ENCODE assay signal across 9 mouse cellular contexts in the genomic region with DNA sequence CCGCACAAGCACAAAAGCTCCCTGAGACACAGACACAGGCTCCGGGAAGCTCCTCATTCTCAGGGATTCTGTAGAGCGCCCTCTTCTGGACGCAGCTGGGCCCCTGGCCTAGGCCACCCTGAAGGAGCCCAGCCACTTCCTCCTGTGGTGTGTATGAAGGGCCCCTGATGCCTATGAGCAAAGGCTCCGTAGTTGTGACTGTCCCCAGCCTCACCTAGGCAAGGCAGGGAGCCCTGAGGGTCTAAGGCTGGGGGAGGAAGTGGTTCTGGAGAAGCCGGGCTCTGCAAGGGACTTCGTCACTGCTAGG. TPM values are rescaled to one million over a fixed set of nuclear protein-coding genes. Genes with fewer than 3 reads are reported as not detected.
DNase-seq lines count a peak whose midpoint lies in the region; ATAC-seq and TF ChIP-seq lines count a peak whose summit lies in the region.
"Had no signal": no experiment of that assay in that cellular context is flagged by ENCODE, and none has a peak within 500 bp of the region (broad histone marks: within the 10 kb centered on the region; RNA-seq: fewer than 3 reads in every experiment).

No protein-coding gene starts in this region.

- no peak for TF ChIP-seq POLR2A in thymus, adult 2 months (IDR thresholded peaks at IDR 0.05; ENCODE audit: control insufficient read depth, extremely low read depth, insufficient read depth, low read length, poor library complexity)

- H3K27ac ChIP-seq in hindbrain, embryonic 15.5 days (replicated peaks): 0 out of 2 replicates have a peak overlapping the region, but pooled peaks have one; percentile 14
- H3K27ac ChIP-seq in hindbrain, embryonic 12.5 days: no peak overlapping the region
- H3K27ac ChIP-seq in limb, embryonic 10.5 days: peak overlapping the region; percentile 32
- H3K27ac ChIP-seq in midbrain, embryonic 11.5 days (ENCODE audit: low read depth, low read length): no peak overlapping the region
- no peak overlapping the region for H3K27ac ChIP-seq in thymus, adult 2 months (ENCODE audit: control insufficient read depth, insufficient read depth, low read length)

- no peak overlapping the region for H3K9ac ChIP-seq in hindbrain, embryonic 15.5 days
- no peak overlapping the region for H3K9ac ChIP-seq in hindbrain, embryonic 12.5 days
- no peak overlapping the region for H3K9ac ChIP-seq in midbrain, embryonic 11.5 days (ENCODE audit: low read length)

- ATAC-seq in hindbrain, embryonic 15.5 days (ENCODE audit: low FRiP score, low read depth): peak; percentile 6; the same call in 1 of the 2 replicates
- no peak for ATAC-seq in hindbrain, embryonic 12.5 days (ENCODE audit: low FRiP score)
- ATAC-seq in midbrain, embryonic 11.5 days (ENCODE audit: low FRiP score): 0 out of 2 replicates have a peak, but pooled peaks have one; percentile 6

- WGBS in hindbrain, embryonic 15.5 days: 41% methylated on average over 7 of the region's 7 CpGs
- 45% methylated on average over 7 of the region's 7 CpGs for WGBS in hindbrain, embryonic 12.5 days
- 55% methylated on average over 7 of the region's 7 CpGs for WGBS in limb, embryonic 10.5 days
- WGBS in midbrain, embryonic 11.5 days: 41% methylated on average over 7 of the region's 7 CpGs
- 19% methylated on average over 7 of the region's 7 CpGs for WGBS in thymus, adult 2 months

- no peak overlapping the region for H3K4me2 ChIP-seq in hindbrain, embryonic 15.5 days
- no peak overlapping the region for H3K4me2 ChIP-seq in hindbrain, embryonic 12.5 days (replicated peaks)
- no peak overlapping the region for H3K4me2 ChIP-seq in midbrain, embryonic 11.5 days

- peak; percentile 64 for DNase-seq in Muller cell, postnatal 12 days (ENCODE audit: inconsistent ontology term)
- DNase-seq in cerebellum, postnatal 14 days: peak; percentile 70 to 81
- DNase-seq in heart, postnatal 10 days: peak; percentile 68 to 78
- peak; percentile 55 for DNase-seq in limb, embryonic 10.5 days (ENCODE audit: low spot score)
- peak; percentile 94 for DNase-seq in midbrain, embryonic 11.5 days (ENCODE audit: low spot score, missing footprints)
- peak; percentile 68 for DNase-seq in thymus, adult 2 months

- H3K4me3 ChIP-seq in hindbrain, embryonic 15.5 days: no peak overlapping the region
- H3K4me3 ChIP-seq in hindbrain, embryonic 12.5 days: no peak overlapping the region
- no peak overlapping the region for H3K4me3 ChIP-seq in limb, embryonic 10.5 days
- H3K4me3 ChIP-seq in midbrain, embryonic 11.5 days (ENCODE audit: low read depth, low read length): no peak overlapping the region
- no peak overlapping the region for H3K4me3 ChIP-seq in thymus, adult 2 months (ENCODE audit: control insufficient read depth, insufficient read depth, low read length)

- H3K36me3 ChIP-seq in hindbrain, embryonic 15.5 days: no peaks in the 10 kb centered on the region
- H3K36me3 ChIP-seq in hindbrain, embryonic 12.5 days: no peaks in the 10 kb centered on the region
- no peaks in the 10 kb centered on the region for H3K36me3 ChIP-seq in limb, embryonic 10.5 days
- H3K36me3 ChIP-seq in midbrain, embryonic 11.5 days (ENCODE audit: control insufficient read depth, insufficient read depth, low read length): no peaks in the 10 kb centered on the region
- H3K36me3 ChIP-seq in thymus, adult 2 months (ENCODE audit: control insufficient read depth, insufficient read depth, low read length): no peaks in the 10 kb centered on the region

- peak; percentile 84; the same call in 1 of the 2 replicates for TF ChIP-seq CTCF in thymus, adult 2 months (IDR thresholded peaks at IDR 0.05; ENCODE audit: borderline replicate concordance, control insufficient read depth, extremely low read depth, insufficient read depth, low read length, poor library complexity)

- intact Hi-C loops in heart, postnatal 10 days (cut with DNase I): loop anchor here (10.0 kb wide), 1 partner anchor 444 kb away; the partner anchor contains the start of genes Uqcr10 and Zmat5

- peaks cover 23% of the 10 kb centered on the region for H3K4me1 ChIP-seq in hindbrain, embryonic 15.5 days (replicated peaks)
- H3K4me1 ChIP-seq in hindbrain, embryonic 12.5 days: peaks cover 24% of the 10 kb centered on the region
- H3K4me1 ChIP-seq in limb, embryonic 10.5 days: peaks cover 48% of the 10 kb centered on the region
- H3K4me1 ChIP-seq in midbrain, embryonic 11.5 days (ENCODE audit: control insufficient read depth, insufficient read depth, low read length): no peaks in the 10 kb centered on the region
- H3K4me1 ChIP-seq in thymus, adult 2 months (replicated peaks; ENCODE audit: control insufficient read depth, insufficient read depth, low read length): peaks cover 31% of the 10 kb centered on the region

- H3K27me3 ChIP-seq in hindbrain, embryonic 15.5 days: peaks cover 18% of the 10 kb centered on the region
- H3K27me3 ChIP-seq in hindbrain, embryonic 12.5 days: peaks cover 29% of the 10 kb centered on the region
- peaks cover 35% of the 10 kb centered on the region for H3K27me3 ChIP-seq in limb, embryonic 10.5 days (ENCODE audit: low read depth, poor library complexity, severe bottlenecking)
- H3K27me3 ChIP-seq in midbrain, embryonic 11.5 days (ENCODE audit: control insufficient read depth, insufficient read depth, low read length): peaks cover 12% of the 10 kb centered on the region
- no peaks in the 10 kb centered on the region; the same call in 1 of the 2 replicates for H3K27me3 ChIP-seq in thymus, adult 2 months (ENCODE audit: control insufficient read depth, insufficient read depth, low read length)

- H3K9me3 ChIP-seq in hindbrain, embryonic 15.5 days: no peaks in the 10 kb centered on the region
- no peaks in the 10 kb centered on the region for H3K9me3 ChIP-seq in hindbrain, embryonic 12.5 days (replicated peaks)
- H3K9me3 ChIP-seq in limb, embryonic 10.5 days (replicated peaks): no peaks in the 10 kb centered on the region
- H3K9me3 ChIP-seq in midbrain, embryonic 11.5 days (ENCODE audit: control insufficient read depth, low read length): no peaks in the 10 kb centered on the region
- H3K9me3 ChIP-seq: megakaryocyte, embryonic 14.5 days had no signal

RNA-seq across cellular contexts. Expression of gene Lif, which starts 3.8 kb away (rescaled TPM):
- 0.08 TPM in 1 of 2 replicates, not detected in the other for polyA plus RNA-seq in hindbrain, embryonic 15.5 days (2015; fragmentation: Nextera tagmentation; extraction: Ambion mirVana)
- not detected in 2 replicates for polyA plus RNA-seq in hindbrain, embryonic 12.5 days (2016; fragmentation: Nextera tagmentation; extraction: Ambion mirVana)
- total RNA-seq in heart, postnatal 10 days (2021): under 1 TPM; 0.55 to 0.62 TPM
- polyA plus RNA-seq in limb, embryonic 10.5 days (2016; fragmentation: Nextera tagmentation; extraction: Ambion mirVana): 0.05 and 0.06 TPM in 2 replicates
- not detected in 2 replicates for polyA plus RNA-seq in midbrain, embryonic 11.5 days (2014; fragmentation: Nextera tagmentation; extraction: Ambion mirVana)
- 1.7 and 2.2 TPM in 2 replicates for polyA plus RNA-seq in thymus, adult 2 months (2012; rRNA removed)

RNA-seq across cellular contexts. Expression of gene Osm, which starts 24.9 kb away (rescaled TPM):
- polyA plus RNA-seq in hindbrain, embryonic 15.5 days (2015; fragmentation: Nextera tagmentation; extraction: Ambion mirVana): not detected in 2 replicates
- polyA plus RNA-seq in hindbrain, embryonic 12.5 days (2016; fragmentation: Nextera tagmentation; extraction: Ambion mirVana): not detected in 2 replicates
- total RNA-seq in heart, postnatal 10 days (2021): not detected
- not detected in 2 replicates for polyA plus RNA-seq in limb, embryonic 10.5 days (2016; fragmentation: Nextera tagmentation; extraction: Ambion mirVana)
- not detected in 2 replicates for polyA plus RNA-seq in midbrain, embryonic 11.5 days (2014; fragmentation: Nextera tagmentation; extraction: Ambion mirVana)
- 5.3 and 5.8 TPM in 2 replicates for polyA plus RNA-seq in thymus, adult 2 months (2012; rRNA removed)

RNA-seq across cellular contexts. Expression of gene Castor1, which starts 43.1 kb away (rescaled TPM):
- 4.6 and 5.3 TPM in 2 replicates for polyA plus RNA-seq in hindbrain, embryonic 15.5 days (2015; fragmentation: Nextera tagmentation; extraction: Ambion mirVana)
- polyA plus RNA-seq in hindbrain, embryonic 12.5 days (2016; fragmentation: Nextera tagmentation; extraction: Ambion mirVana): 3.1 and 3.6 TPM in 2 replicates
- total RNA-seq in heart, postnatal 10 days (2021): 10 to 100 TPM in 1 of 2 experiments, 1 to 10 TPM in 1; 7.9 to 10.4 TPM
- polyA plus RNA-seq in limb, embryonic 10.5 days (2016; fragmentation: Nextera tagmentation; extraction: Ambion mirVana): 1.8 and 2.1 TPM in 2 replicates
- polyA plus RNA-seq in midbrain, embryonic 11.5 days (2014; fragmentation: Nextera tagmentation; extraction: Ambion mirVana): 2.5 and 2.7 TPM in 2 replicates
- polyA plus RNA-seq in thymus, adult 2 months (2012; rRNA removed): 23.3 and 34.5 TPM in 2 replicates

Comparison
In these comparisons a context has a peak if more than half of its experiments do, and no peak if none do; other contexts are left out.
1. H3K27ac ChIP-seq: peak in hindbrain, embryonic 15.5 days (single experiment) and limb, embryonic 10.5 days (single experiment); none in hindbrain, embryonic 12.5 days (single experiment), midbrain, embryonic 11.5 days (single experiment) and thymus, adult 2 months (single experiment).
2. Peak in every context shown above with its lines, with median percentiles within 50 percentile points of each other: DNase-seq.